Mouse (Mus musculus): ENCODE measurements around the gene Grcc10. TPM values are rescaled to one million over a fixed set of nuclear protein-coding genes. Genes with fewer than 3 reads are reported as not detected.

Grcc10 gene
- polyA plus RNA-seq, 1 experiment from 2014 or later = 80.2 TPM

- Histone ChIP-seq H3K4me2 (0 out of 2 replicates have a peak overlapping the region, but pooled peaks have one; percentile 2), H3K27ac (0 out of 2 replicates have a peak overlapping the region, but pooled peaks have one; percentile 29), H3K4me1 (replicated peaks) (peaks cover 49% of the 10 kb centered on the region), H3K9me3 (replicated peaks) (no peaks in the 10 kb centered on the region), H3K9ac (no peak overlapping the region), H3K27me3 (no peaks in the 10 kb centered on the region), H3K36me3 (peaks cover 23% of the 10 kb centered on the region; the same call in 1 of the 2 replicates), H3K4me3 (replicated peaks) (no peak overlapping the region)
- DNase-seq (no peak), ATAC-seq (ENCODE audit: low read depth) (no peak)
- 50% methylated on average over 10 of the region's 10 CpGs for WGBS (ENCODE audit: insufficient replicate concordance)
Observed at GRCm38 (mm10) chr6:124724472-124724871, 16.7 kb downstream of the Grcc10 start.

DNA sequence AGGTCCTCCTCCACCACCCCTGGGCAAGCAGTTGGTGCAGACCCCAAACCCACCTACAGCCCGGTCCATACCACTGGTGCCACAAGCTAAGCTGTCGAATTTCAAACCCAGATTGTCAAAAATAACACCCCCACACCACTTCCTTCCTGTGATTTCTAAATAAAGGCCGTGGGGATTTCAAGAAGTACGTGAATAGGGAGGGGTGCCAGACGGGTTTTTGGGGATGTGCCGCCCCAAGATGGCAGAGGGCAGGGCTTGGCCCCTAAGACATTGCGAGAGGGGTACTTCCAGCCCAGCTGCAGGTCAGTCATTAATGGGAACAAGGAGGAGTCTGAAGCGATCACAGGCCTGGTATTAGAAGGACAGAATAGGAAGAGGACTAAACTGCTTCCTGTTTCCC is 17.6 kb downstream of the Grcc10 start:
- peak overlapping the region; percentile 29 for H3K27ac ChIP-seq
- WGBS (ENCODE audit: insufficient replicate concordance) = 52% methylated on average over 8 of the region's 8 CpGs
- no peak for DNase-seq

GRCm38 (mm10) chr6:124722876-124723473 is 18.2 kb downstream of the Grcc10 start:
- Histone ChIP-seq H3K9me3 (replicated peaks) (no peaks in the 10 kb centered on the region), H3K36me3 (peaks cover 16% of the 10 kb centered on the region), H3K27me3 (no peaks in the 10 kb centered on the region), H3K27ac (no peak overlapping the region), H3K4me2 (no peak overlapping the region), H3K4me1 (replicated peaks) (peaks cover 64% of the 10 kb centered on the region), H3K4me3 (replicated peaks) (no peak overlapping the region), H3K9ac (no peak overlapping the region)
- 67% methylated on average over 6 of the region's 6 CpGs for WGBS (ENCODE audit: insufficient replicate concordance)
- DNase-seq (no peak), ATAC-seq (ENCODE audit: low read depth) (no peak)

More for the DNA sequence above, 17.6 kb downstream of the Grcc10 start:
- no peaks in the 10 kb centered on the region for H3K27me3 ChIP-seq
- no peak for ATAC-seq (ENCODE audit: low read depth)
- no peaks in the 10 kb centered on the region for H3K9me3 ChIP-seq (replicated peaks)
- H3K9ac ChIP-seq = no peak overlapping the region
- no peak overlapping the region for H3K4me3 ChIP-seq (replicated peaks)
- no peak overlapping the region for H3K4me2 ChIP-seq
- peaks cover 21% of the 10 kb centered on the region; the same call in 1 of the 2 replicates for H3K36me3 ChIP-seq
- H3K4me1 ChIP-seq (replicated peaks) = peaks cover 59% of the 10 kb centered on the region

DNA sequence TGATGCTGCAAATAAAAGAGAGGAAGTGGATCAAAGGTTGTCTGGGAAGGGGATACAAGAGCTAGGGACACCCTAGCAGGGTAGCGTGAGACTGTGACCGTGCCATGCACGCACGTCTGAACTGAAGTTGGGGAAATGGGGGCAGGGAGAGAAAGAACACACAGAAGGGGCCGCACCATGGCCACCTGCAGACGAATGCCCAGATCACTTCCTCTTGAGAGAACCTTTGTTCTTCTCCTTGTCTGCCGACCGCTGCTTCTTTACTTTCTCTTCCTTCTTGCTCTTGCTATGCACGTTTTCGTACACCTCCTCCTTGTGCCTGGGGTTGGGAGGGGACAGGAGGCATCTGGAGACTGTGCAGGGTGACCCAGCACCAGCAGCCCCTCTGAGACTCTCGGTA is 20.3 kb downstream of the Grcc10 start:
- ATAC-seq (ENCODE audit: low read depth) (no peak), DNase-seq (no peak)
- H3K36me3 ChIP-seq = peaks cover 26% of the 10 kb centered on the region
- no peak overlapping the region for H3K9ac ChIP-seq
- H3K4me1 ChIP-seq (replicated peaks) = peaks cover 68% of the 10 kb centered on the region
- H3K9me3 ChIP-seq (replicated peaks) = no peaks in the 10 kb centered on the region
- H3K27ac ChIP-seq = peak overlapping the region; percentile 50; the same call in 1 of the 2 replicates
- H3K27me3 ChIP-seq = no peaks in the 10 kb centered on the region
- WGBS (ENCODE audit: insufficient replicate concordance) = 73% methylated on average over 11 of the region's 11 CpGs
- no peak overlapping the region for H3K4me2 ChIP-seq
- no peak overlapping the region for H3K4me3 ChIP-seq (replicated peaks)

- 28% methylated on average over 7 of the region's 7 CpGs for WGBS (ENCODE audit: insufficient replicate concordance)
- Histone ChIP-seq H3K9ac (peak overlapping the region; percentile 63), H3K9me3 (replicated peaks) (no peaks in the 10 kb centered on the region), H3K4me3 (replicated peaks) (0 out of 2 replicates have a peak overlapping the region, but pooled peaks have one; percentile 16), H3K27ac (peak overlapping the region; percentile 87), H3K4me2 (peak overlapping the region; percentile 54), H3K4me1 (replicated peaks) (peaks cover 63% of the 10 kb centered on the region), H3K36me3 (peaks cover 35% of the 10 kb centered on the region), H3K27me3 (no peaks in the 10 kb centered on the region)
- peak; percentile 57 for DNase-seq
- ATAC-seq (ENCODE audit: low read depth) = peak; percentile 93
Observed at GRCm38 (mm10) chr6:124719354-124719978, 21.7 kb downstream of the Grcc10 start.

DNA sequence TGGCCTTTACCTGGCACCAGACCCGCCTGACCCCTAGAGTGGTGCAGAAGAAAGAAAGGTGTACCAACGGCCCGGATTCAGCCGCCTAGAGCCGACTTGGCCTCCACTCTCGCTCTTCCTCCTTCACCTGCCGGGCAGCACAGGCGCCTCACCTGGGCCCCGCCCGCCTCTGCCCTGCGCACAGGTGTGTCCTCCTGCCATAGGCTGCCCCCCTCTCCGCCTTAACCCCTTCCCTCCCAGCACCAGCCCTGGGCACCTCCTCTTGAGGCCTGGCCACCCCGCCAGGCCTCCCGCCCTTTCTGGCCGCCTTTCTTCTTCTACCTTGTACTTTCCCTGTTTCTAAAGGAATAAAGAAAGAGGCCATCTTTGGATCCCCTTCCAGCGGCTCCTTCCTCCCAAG is 22.5 kb downstream of the Grcc10 start:
- DNase-seq (no peak), ATAC-seq (ENCODE audit: low read depth) (no peak)
- 77% methylated on average over 16 of the region's 16 CpGs for WGBS (ENCODE audit: insufficient replicate concordance)
- Histone ChIP-seq H3K9ac (peak overlapping the region; percentile 63), H3K9me3 (replicated peaks) (no peaks in the 10 kb centered on the region), H3K4me2 (peak overlapping the region; percentile 54), H3K4me3 (replicated peaks) (0 out of 2 replicates have a peak overlapping the region, but pooled peaks have one; percentile 16), H3K27me3 (no peaks in the 10 kb centered on the region), H3K36me3 (peaks cover 43% of the 10 kb centered on the region), H3K4me1 (replicated peaks) (peaks cover 65% of the 10 kb centered on the region), H3K27ac (peak overlapping the region; percentile 87)

- Histone ChIP-seq H3K4me2 (no peak overlapping the region), H3K9ac (no peak overlapping the region), H3K9me3 (replicated peaks) (no peaks in the 10 kb centered on the region), H3K36me3 (peaks cover 49% of the 10 kb centered on the region), H3K4me3 (replicated peaks) (no peak overlapping the region), H3K27ac (peak overlapping the region; percentile 87), H3K27me3 (no peaks in the 10 kb centered on the region), H3K4me1 (replicated peaks) (peaks cover 67% of the 10 kb centered on the region)
- ATAC-seq (ENCODE audit: low read depth) = no peak
- no peak for DNase-seq
- 84% methylated on average over 13 of the region's 13 CpGs for WGBS (ENCODE audit: insufficient replicate concordance)
Observed at GRCm38 (mm10) chr6:124717968-124718367, 23.2 kb downstream of the Grcc10 start.

- DNase-seq = peak; percentile 44
- peaks cover 49% of the 10 kb centered on the region for H3K36me3 ChIP-seq
- H3K4me2 ChIP-seq = no peak overlapping the region
- no peaks in the 10 kb centered on the region for H3K27me3 ChIP-seq
- H3K4me1 ChIP-seq (replicated peaks) = peaks cover 70% of the 10 kb centered on the region
- WGBS (ENCODE audit: insufficient replicate concordance) = 67% methylated on average over 20 of the region's 20 CpGs
- H3K4me3 ChIP-seq (replicated peaks) = no peak overlapping the region
- no peak for ATAC-seq (ENCODE audit: low read depth)
- H3K9ac ChIP-seq = no peak overlapping the region
- no peak overlapping the region for H3K27ac ChIP-seq
- no peaks in the 10 kb centered on the region for H3K9me3 ChIP-seq (replicated peaks)
Observed at GRCm38 (mm10) chr6:124716864-124717490, 24.2 kb downstream of the Grcc10 start.

DNA sequence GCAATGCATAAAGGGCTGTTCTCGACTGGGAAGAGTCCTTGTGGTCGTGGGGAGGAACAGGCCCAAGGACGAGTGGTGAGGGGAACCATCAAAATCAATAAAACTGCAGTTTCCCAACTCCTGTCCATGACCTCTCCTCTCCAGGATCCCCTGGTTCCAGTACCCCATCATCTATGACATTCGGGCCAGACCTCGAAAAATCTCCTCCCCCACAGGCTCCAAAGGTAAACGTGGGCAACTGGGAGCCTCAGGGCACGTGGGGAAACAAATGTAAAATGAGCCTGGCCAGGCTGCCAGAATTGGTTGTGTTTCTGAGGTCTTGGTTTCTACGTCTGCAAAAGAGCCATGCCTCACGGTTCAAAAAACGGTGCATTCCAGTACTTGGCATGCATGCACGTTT is 28.3 kb downstream of the Grcc10 start:
- ATAC-seq (ENCODE audit: low read depth) (no peak), DNase-seq (no peak)
- H3K4me2 ChIP-seq = peak overlapping the region; percentile 95
- H3K9ac ChIP-seq = peak overlapping the region; percentile 85
- peak overlapping the region; percentile 88 for H3K4me3 ChIP-seq (replicated peaks)
- peaks cover 69% of the 10 kb centered on the region for H3K36me3 ChIP-seq
- WGBS (ENCODE audit: insufficient replicate concordance) = 5% methylated on average over 11 of the region's 11 CpGs
- H3K4me1 ChIP-seq (replicated peaks) = peaks cover 61% of the 10 kb centered on the region
- no peaks in the 10 kb centered on the region for H3K27me3 ChIP-seq
- H3K9me3 ChIP-seq (replicated peaks) = no peaks in the 10 kb centered on the region
- H3K27ac ChIP-seq = peak overlapping the region; percentile 88

- no peaks in the 10 kb centered on the region for H3K9me3 ChIP-seq (replicated peaks)
- H3K9ac ChIP-seq = peak within 1 kb of the TSS; percentile 91
- under 1% methylated on average over 76 of the region's 76 CpGs for WGBS (ENCODE audit: insufficient replicate concordance)
- peak within 1 kb of the TSS; percentile 88 for H3K27ac ChIP-seq
- H3K4me1 ChIP-seq (replicated peaks) = peaks cover 58% of the 10 kb centered on the region
- peak within 1 kb of the TSS; percentile 88 for H3K4me3 ChIP-seq (replicated peaks)
- ATAC-seq (ENCODE audit: low read depth) (peak; percentile 97), DNase-seq (peak; percentile 96)
- H3K4me2 ChIP-seq = peak within 1 kb of the TSS; percentile 95
- H3K27me3 ChIP-seq = no peaks in the 10 kb centered on the region
- H3K36me3 ChIP-seq = peaks cover 69% of the 10 kb centered on the region
Observed at GRCm38 (mm10) chr6:124711824-124712782, 29.1 kb downstream of the Grcc10 start, which contains the start of the genes Emg1 and Phb2. TSS of gene Emg1 (minus strand) at chr6:124712178. TSS of gene Phb2 (plus strand) at chr6:124712336.

All from liver, embryonic 13.5 days (tissue).